Mouse (Mus musculus) lung, postnatal 0 days (tissue): ENCODE measurements around the gene Ythdf2.

Source experiments
- CTCF ChIP-seq: IDR thresholded peaks from 2 replicates; pipeline ENCODE4 v1.5.1; 2016; ENCODE audit warnings: antibody characterized with exemption, mild to moderate bottlenecking
- EP300 ChIP-seq: IDR thresholded peaks from 2 replicates; pipeline ENCODE4 v1.6.1; 2016; ENCODE audit warnings: antibody characterized with exemption, mild to moderate bottlenecking, control low read depth

GRCm38 (mm10) chr4:132166350-132167290 is 45.5 kb downstream of the Ythdf2 start:
- TF ChIP-seq CTCF, result no peak
- TF ChIP-seq EP300, result no peak
